Mouse (Mus musculus) brain, embryonic 14.5 days (tissue): ENCODE measurements around the gene Rxfp3. TPM values are rescaled to one million over a fixed set of nuclear protein-coding genes. Genes with fewer than 3 reads are reported as not detected.
"Not testable (repeated sequence)": the region's sequence is repeated elsewhere in the genome, so short reads cannot be mapped to it uniquely, and the experiment has no call there.

Experiments
- DNase-seq: peaks from one replicate; pipeline ENCODE4 v3.0.0-alpha.2; 2011; ENCODE audit warnings: low read depth
- CTCF ChIP-seq: fragments of 200-500 bp; IDR thresholded peaks from 2 replicates; pipeline ENCODE4 v1.5.1; 2012; ENCODE audit warnings: inconsistent platforms, mild to moderate bottlenecking, moderate library complexity, borderline replicate concordance; ENCODE audit not compliant: insufficient read depth, insufficient read length; ENCODE audit errors: extremely low read depth
- POLR2A ChIP-seq: fragments of 200-500 bp; IDR thresholded peaks from 2 replicates; pipeline ENCODE4 v1.6.1; 2012; ENCODE audit warnings: mild to moderate bottlenecking, inconsistent platforms, borderline replicate concordance; ENCODE audit not compliant: poor library complexity, insufficient read depth, insufficient read length, severe bottlenecking; ENCODE audit errors: extremely low read depth
- polyA plus RNA-seq: library from polyadenylated mRNA; depleted of rRNA; stranded (reverse); fragments of >200 nt; gene quantifications from 2 replicates; pipeline ENCODE4 v1.2.3, GENCODE M21; 2012; rRNA removed

Rxfp3 gene
- polyA plus RNA-seq, 1 experiment = 2.3 TPM

- no peak for DNase-seq
- TF ChIP-seq POLR2A = no peak
- TF ChIP-seq CTCF = no peak
Measured at GRCm38 (mm10) chr15:11030188-11030587, 7.6 kb downstream of the Rxfp3 start.

- DNase-seq = no peak
- TF ChIP-seq CTCF (no peak), POLR2A (no peak)
Measured at GRCm38 (mm10) chr15:11026801-11027561, 10.8 kb downstream of the Rxfp3 start.

- TF ChIP-seq POLR2A (no peak), CTCF (no peak)
- no peak for DNase-seq
Measured at GRCm38 (mm10) chr15:11014931-11015330, 22.9 kb downstream of the Rxfp3 start.

- TF ChIP-seq CTCF (no peak), POLR2A (no peak)
Measured at GRCm38 (mm10) chr15:11010976-11011548, 26.7 kb downstream of the Rxfp3 start.

GRCm38 (mm10) chr15:11008756-11009155 lies 29.0 kb downstream of the Rxfp3 start:
- peak; percentile 70 for DNase-seq
- TF ChIP-seq POLR2A = no peak
- TF ChIP-seq CTCF = peak; percentile 41; the same call in 1 of the 2 replicates

More at GRCm38 (mm10) chr15:11010976-11011548, 26.7 kb downstream of the Rxfp3 start:
- DNase-seq = no peak

- TF ChIP-seq CTCF = no peak
- TF ChIP-seq POLR2A = no peak
- DNase-seq = no peak
Measured at GRCm38 (mm10) chr15:11004646-11005045, 33.1 kb downstream of the Rxfp3 start.

- DNase-seq = no peak
- TF ChIP-seq POLR2A (no peak), CTCF (no peak)
Measured at GRCm38 (mm10) chr15:11003791-11004190, 34.0 kb downstream of the Rxfp3 start.

GRCm38 (mm10) chr15:11000421-11000820 lies 37.4 kb downstream of the Rxfp3 start, which contains the start of gene Slc45a2:
Slc45a2 (plus strand) TSS chr15:11000721.
- no peak for TF ChIP-seq CTCF
- TF ChIP-seq POLR2A = no peak
- DNase-seq = no peak

- peak; percentile 31 for DNase-seq
Measured at GRCm38 (mm10) chr15:10999832-11000231, 38.0 kb downstream of the Rxfp3 start.

GRCm38 (mm10) chr15:10991566-10991965 lies 46.2 kb downstream of the Rxfp3 start:
- TF ChIP-seq POLR2A (no peak), CTCF (no peak)
- DNase-seq = no peak

More at GRCm38 (mm10) chr15:10999832-11000231, 38.0 kb downstream of the Rxfp3 start:
- TF ChIP-seq CTCF = no peak
- TF ChIP-seq POLR2A = no peak

GRCm38 (mm10) chr15:10990411-10990810 lies 47.4 kb downstream of the Rxfp3 start:
- TF ChIP-seq CTCF (no peak), POLR2A (no peak)
- DNase-seq = no peak

- not testable (repeated sequence) for DNase-seq
Measured at GRCm38 (mm10) chr15:10986477-10986876, 51.3 kb downstream of the Rxfp3 start.

- no peak for TF ChIP-seq POLR2A
- TF ChIP-seq CTCF = no peak
- no peak for DNase-seq
Measured at GRCm38 (mm10) chr15:10985756-10986155, 52.0 kb downstream of the Rxfp3 start.

Other genes starting within 250 kb of the Rxfp3 start
- gene C1qtnf3, start 85.7 kb downstream of the Rxfp3 start, polyA plus RNA-seq = 0.92 and 3.6 TPM in 2 replicates
- 5.6 and 7.8 TPM in 2 replicates for gene Amacr, start 56.2 kb downstream of the Rxfp3 start, polyA plus RNA-seq
- 0.09 and 0.11 TPM in 2 replicates for gene Slc45a2, start 37.3 kb downstream of the Rxfp3 start, polyA plus RNA-seq
- gene Adamts12, start 26.8 kb upstream of the Rxfp3 start, polyA plus RNA-seq = 2.0 and 4.9 TPM in 2 replicates